Mouse (Mus musculus): Measurements from ENCODE around the gene Cdr2l. TPM values are rescaled to one million over a fixed set of nuclear protein-coding genes. Genes with fewer than 3 reads are reported as not detected.

The Cdr2l gene
- total and polyA plus RNA-seq, 3 experiments: 0.05 TPM; not detected in 2

GRCm38 (mm10) chr11:115373805-115374694, 7.7 kb upstream of the Cdr2l start:
- Histone ChIP-seq H3K9me3 (replicated peaks) (peaks cover 3% of the 10 kb centered on the region; the same call in 1 of the 2 replicates), H3K27me3 (ENCODE audit: insufficient read depth, low read length) (peaks cover 40% of the 10 kb centered on the region), H3K36me3 (replicated peaks) (no peaks in the 10 kb centered on the region), H3K4me1 (ENCODE audit: insufficient read depth, low read depth, low read length) (no peaks in the 10 kb centered on the region; the same call in 1 of the 2 replicates), H3K4me3 (ENCODE audit: low read depth, low read length) (no peak overlapping the region)
- no peak for ATAC-seq (ENCODE audit: extremely low read depth, insufficient number of reproducible peaks, low FRiP score, poor library complexity, severe bottlenecking)
- DNase-seq (ENCODE audit: low spot score): no peak
- TF ChIP-seq GATA2 (IDR thresholded peaks at IDR 0.05; ENCODE audit: borderline replicate concordance, low read depth, low read length) (no peak), CTCF (IDR thresholded peaks at IDR 0.05; ENCODE audit: low read depth, low read length) (no peak), POLR2AphosphoS5 (IDR thresholded peaks at IDR 0.05; ENCODE audit: insufficient replicate concordance, low read depth, low read length) (no peak), GATA1 (IDR thresholded peaks at IDR 0.05; ENCODE audit: borderline replicate concordance, low read length) (no peak), TAL1 (conservative IDR thresholded peaks at IDR 0.05; ENCODE audit: low read depth, low read length) (no peak)

- Histone ChIP-seq H3K27me3 (ENCODE audit: insufficient read depth, low read length) (peaks cover 36% of the 10 kb centered on the region), H3K4me1 (ENCODE audit: insufficient read depth, low read depth, low read length) (no peaks in the 10 kb centered on the region; the same call in 1 of the 2 replicates), H3K4me3 (ENCODE audit: low read depth, low read length) (no peak overlapping the region), H3K36me3 (replicated peaks) (no peaks in the 10 kb centered on the region), H3K9me3 (replicated peaks) (peaks cover 3% of the 10 kb centered on the region; the same call in 1 of the 2 replicates)
- no peak for ATAC-seq (ENCODE audit: extremely low read depth, insufficient number of reproducible peaks, low FRiP score, poor library complexity, severe bottlenecking)
- TF ChIP-seq GATA2 (IDR thresholded peaks at IDR 0.05; ENCODE audit: borderline replicate concordance, low read depth, low read length) (no peak), POLR2AphosphoS5 (IDR thresholded peaks at IDR 0.05; ENCODE audit: insufficient replicate concordance, low read depth, low read length) (no peak), CTCF (IDR thresholded peaks at IDR 0.05; ENCODE audit: low read depth, low read length) (no peak), TAL1 (conservative IDR thresholded peaks at IDR 0.05; ENCODE audit: low read depth, low read length) (no peak), GATA1 (IDR thresholded peaks at IDR 0.05; ENCODE audit: borderline replicate concordance, low read length) (no peak)
- no peak for DNase-seq (ENCODE audit: low spot score)
Measured at GRCm38 (mm10) chr11:115374695-115375425, 6.9 kb upstream of the Cdr2l start.

GRCm38 (mm10) chr11:115376722-115377121, 5.0 kb upstream of the Cdr2l start:
- H3K4me3 ChIP-seq (ENCODE audit: low read depth, low read length): no peak overlapping the region
- no peaks in the 10 kb centered on the region; the same call in 1 of the 2 replicates for H3K4me1 ChIP-seq (ENCODE audit: insufficient read depth, low read depth, low read length)
- H3K9me3 ChIP-seq (replicated peaks): peaks cover 5% of the 10 kb centered on the region
- DNase-seq (ENCODE audit: low spot score) (no peak), ATAC-seq (ENCODE audit: extremely low read depth, insufficient number of reproducible peaks, low FRiP score, poor library complexity, severe bottlenecking) (no peak)
- H3K36me3 ChIP-seq (replicated peaks): no peaks in the 10 kb centered on the region
- peaks cover 28% of the 10 kb centered on the region for H3K27me3 ChIP-seq (ENCODE audit: insufficient read depth, low read length)
- TF ChIP-seq GATA1 (IDR thresholded peaks at IDR 0.05; ENCODE audit: borderline replicate concordance, low read length): no peak
- TF ChIP-seq CTCF (IDR thresholded peaks at IDR 0.05; ENCODE audit: low read depth, low read length): no peak
- no peak for TF ChIP-seq POLR2AphosphoS5 (IDR thresholded peaks at IDR 0.05; ENCODE audit: insufficient replicate concordance, low read depth, low read length)
- TF ChIP-seq TAL1 (conservative IDR thresholded peaks at IDR 0.05; ENCODE audit: low read depth, low read length): no peak
- no peak for TF ChIP-seq GATA2 (IDR thresholded peaks at IDR 0.05; ENCODE audit: borderline replicate concordance, low read depth, low read length)

GRCm38 (mm10) chr11:115377254-115377653, 4.5 kb upstream of the Cdr2l start:
- ATAC-seq (ENCODE audit: extremely low read depth, insufficient number of reproducible peaks, low FRiP score, poor library complexity, severe bottlenecking) (no peak), DNase-seq (ENCODE audit: low spot score) (no peak)
- TF ChIP-seq CTCF (IDR thresholded peaks at IDR 0.05; ENCODE audit: low read depth, low read length) (no peak), GATA1 (IDR thresholded peaks at IDR 0.05; ENCODE audit: borderline replicate concordance, low read length) (no peak), POLR2AphosphoS5 (IDR thresholded peaks at IDR 0.05; ENCODE audit: insufficient replicate concordance, low read depth, low read length) (no peak), TAL1 (conservative IDR thresholded peaks at IDR 0.05; ENCODE audit: low read depth, low read length) (no peak), GATA2 (IDR thresholded peaks at IDR 0.05; ENCODE audit: borderline replicate concordance, low read depth, low read length) (no peak)
- no peaks in the 10 kb centered on the region; the same call in 1 of the 2 replicates for H3K4me1 ChIP-seq (ENCODE audit: insufficient read depth, low read depth, low read length)
- no peaks in the 10 kb centered on the region for H3K36me3 ChIP-seq (replicated peaks)
- peaks cover 10% of the 10 kb centered on the region for H3K9me3 ChIP-seq (replicated peaks)
- peaks cover 25% of the 10 kb centered on the region for H3K27me3 ChIP-seq (ENCODE audit: insufficient read depth, low read length)
- no peak overlapping the region for H3K4me3 ChIP-seq (ENCODE audit: low read depth, low read length)

GRCm38 (mm10) chr11:115377854-115378253, 3.9 kb upstream of the Cdr2l start:
- peaks cover 27% of the 10 kb centered on the region for H3K27me3 ChIP-seq (ENCODE audit: insufficient read depth, low read length)

More at GRCm38 (mm10) chr11:115377854-115378253, 3.9 kb upstream of the Cdr2l start:
- DNase-seq (ENCODE audit: low spot score): no peak
- no peaks in the 10 kb centered on the region for H3K36me3 ChIP-seq (replicated peaks)
- no peak for ATAC-seq (ENCODE audit: extremely low read depth, insufficient number of reproducible peaks, low FRiP score, poor library complexity, severe bottlenecking)
- TF ChIP-seq POLR2AphosphoS5 (IDR thresholded peaks at IDR 0.05; ENCODE audit: insufficient replicate concordance, low read depth, low read length) (no peak), GATA1 (IDR thresholded peaks at IDR 0.05; ENCODE audit: borderline replicate concordance, low read length) (no peak), TAL1 (conservative IDR thresholded peaks at IDR 0.05; ENCODE audit: low read depth, low read length) (no peak), GATA2 (IDR thresholded peaks at IDR 0.05; ENCODE audit: borderline replicate concordance, low read depth, low read length) (no peak), CTCF (IDR thresholded peaks at IDR 0.05; ENCODE audit: low read depth, low read length) (no peak)
- no peaks in the 10 kb centered on the region; the same call in 1 of the 2 replicates for H3K4me1 ChIP-seq (ENCODE audit: insufficient read depth, low read depth, low read length)
- no peak overlapping the region for H3K4me3 ChIP-seq (ENCODE audit: low read depth, low read length)
- peaks cover 11% of the 10 kb centered on the region for H3K9me3 ChIP-seq (replicated peaks)
